Mouse (Mus musculus) ES-E14 (cell line): ENCODE results near the gene Sfta2. TPM values are rescaled to one million over a fixed set of nuclear protein-coding genes. Genes with fewer than 3 reads are reported as not detected.
A peak's percentile ranks its signal among the peaks of the same experiment; 100 is the strongest.

ENCODE experiments used
- DNase-seq: peaks from one replicate; pipeline ENCODE4 v3.0.0-alpha.2; 2013; ENCODE audit warnings: low read depth, low spot score
- H3K27ac ChIP-seq: 2 replicates; pipeline ENCODE4 v1.5.1; 2012; ENCODE audit warnings: low read depth, mild to moderate bottlenecking, low read length, moderate library complexity, mixed read lengths; ENCODE audit not compliant: poor library complexity, insufficient read depth, severe bottlenecking
- H3K36me3 ChIP-seq: 2 replicates; pipeline ENCODE4 v1.6.1; 2012; ENCODE audit warnings: mild to moderate bottlenecking, low read length, moderate library complexity, mixed read lengths; ENCODE audit not compliant: control insufficient read depth, poor library complexity, insufficient read depth, severe bottlenecking
- H3K4me1 ChIP-seq, 2 experiments: fragments of 150-350 bp in 1 of 2; sonication (generic) in 1 of 2; 2 replicates each; pipeline ENCODE4 v1.6.1; 2012; ENCODE audit warnings: low read length in 2 of 2, mild to moderate bottlenecking in 1 of 2, mixed read lengths in 1 of 2; ENCODE audit not compliant: control insufficient read depth in 2 of 2, insufficient read depth in 2 of 2, poor library complexity in 1 of 2
- H3K4me3 ChIP-seq, 2 experiments: fragments of 150-350 bp in 1 of 2; sonication (generic) in 1 of 2; 2 replicates each; pipeline ENCODE4 v1.5.1; 2012; ENCODE audit warnings: low read length in 2 of 2, low read depth in 1 of 2, mild to moderate bottlenecking in 1 of 2, mixed read lengths in 1 of 2; ENCODE audit not compliant: insufficient read depth in 1 of 2, poor library complexity in 1 of 2, severe bottlenecking in 1 of 2
- H3K9ac ChIP-seq: 2 replicates; pipeline ENCODE4 v1.6.1; 2012; ENCODE audit warnings: low read depth, mild to moderate bottlenecking, low read length, mixed read lengths; ENCODE audit not compliant: poor library complexity, insufficient read depth, severe bottlenecking
- H3K9me3 ChIP-seq: fragments of 150-350 bp; sonication (generic); 2 replicates; pipeline ENCODE4 v1.6.1; 2012; ENCODE audit warnings: low read depth, mild to moderate bottlenecking, low read length; ENCODE audit not compliant: control insufficient read depth, insufficient read depth
- CHD2 ChIP-seq: IDR thresholded peaks from 2 replicates; pipeline ENCODE4 v1.6.1; 2014; ENCODE audit warnings: mild to moderate bottlenecking, low read depth, low read length, inconsistent platforms
- HCFC1 ChIP-seq: IDR thresholded peaks from 2 replicates; pipeline ENCODE4 v1.6.1; 2012; ENCODE audit warnings: low read length, inconsistent platforms, borderline replicate concordance; ENCODE audit not compliant: insufficient read depth
- MAFK ChIP-seq: IDR thresholded peaks from 2 replicates; pipeline ENCODE4 v1.6.1; 2014; ENCODE audit warnings: mild to moderate bottlenecking, low read depth, low read length, inconsistent platforms; ENCODE audit not compliant: insufficient read depth
- ZC3H11A ChIP-seq: IDR thresholded peaks from 2 replicates; pipeline ENCODE4 v1.6.1; 2012; ENCODE audit warnings: low read depth, mild to moderate bottlenecking, inconsistent platforms, low read length, borderline replicate concordance
- ZNF384 ChIP-seq: IDR thresholded peaks from 2 replicates; pipeline ENCODE4 v1.6.1; 2012; ENCODE audit warnings: low read depth, low read length, inconsistent platforms
- in situ Hi-C, 2 experiments: fragments of 600-800 bp; cut with MboI; formaldehyde crosslinking; loops; one replicate each; pipeline ENCODE4 v1.15.1; 2025; ENCODE audit warnings: low sequenced_read_pairs in 2 of 2, inconsistent platforms in 1 of 2; ENCODE audit not compliant: unreplicated experiment in 2 of 2
- total RNA-seq: library from RNA; depleted of rRNA; stranded (reverse); fragments of 300-350 nt; gene quantifications from 2 replicates; pipeline ENCODE4 v1.2.3, GENCODE M21; 2012

Gene Sfta2
- total RNA-seq, 1 experiment: not detected

DNA sequence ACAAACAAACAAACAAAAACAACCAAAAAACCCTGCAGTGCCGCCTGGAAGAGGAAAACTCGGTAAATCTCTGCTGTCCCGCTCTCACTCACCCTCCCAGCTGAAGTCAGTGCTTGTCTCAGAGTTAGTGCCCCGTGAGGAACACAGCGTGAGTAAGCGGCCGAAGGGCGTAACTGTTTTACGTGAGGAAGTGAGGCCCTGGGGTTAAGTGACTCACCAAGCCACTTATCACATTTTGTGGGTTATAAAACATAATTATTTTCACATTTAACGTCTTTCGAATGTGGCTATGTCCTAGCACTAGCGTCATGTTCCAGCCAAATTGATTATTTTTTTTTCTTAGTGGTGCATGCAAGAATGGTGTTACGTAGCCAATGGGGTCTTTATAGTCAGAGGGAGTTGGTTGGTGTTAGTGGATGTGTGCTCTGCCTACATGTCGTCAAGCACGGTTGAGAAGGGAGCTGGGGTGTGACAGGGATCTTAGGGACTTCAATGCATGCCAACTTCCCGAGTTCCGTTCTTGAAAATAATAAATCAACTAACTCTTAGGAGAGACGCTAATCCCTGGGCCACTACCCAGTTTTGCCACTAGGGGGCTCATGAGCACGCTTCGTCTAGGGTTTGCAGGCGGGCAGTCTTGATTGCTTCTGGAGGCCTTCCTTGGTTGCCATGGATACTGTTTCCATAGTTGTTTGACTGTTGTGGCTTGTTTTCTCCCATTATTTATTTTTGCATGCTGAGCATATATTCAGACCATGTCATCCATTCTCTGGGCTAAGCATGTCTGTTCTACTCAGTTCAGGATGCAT lies 10.7 kb upstream of the Sfta2 start:
- no peak overlapping the region for H3K9ac ChIP-seq
- H3K36me3 ChIP-seq: no peaks in the 10 kb centered on the region
- in situ Hi-C loops: no loop called here
- peak overlapping the region; percentile 30; the same call in 1 of the 2 replicates for H3K27ac ChIP-seq
- TF ChIP-seq HCFC1: no peak
- TF ChIP-seq ZC3H11A: no peak
- TF ChIP-seq CHD2: no peak
- no peaks in the 10 kb centered on the region for H3K9me3 ChIP-seq
- H3K4me3 ChIP-seq: no peak overlapping the region
- peak; percentile 86 for DNase-seq
- H3K4me1 ChIP-seq: peaks cover 12 to 24% of the 10 kb centered on the region in 2 experiments; a peak in 3 of 4 replicates

DNA sequence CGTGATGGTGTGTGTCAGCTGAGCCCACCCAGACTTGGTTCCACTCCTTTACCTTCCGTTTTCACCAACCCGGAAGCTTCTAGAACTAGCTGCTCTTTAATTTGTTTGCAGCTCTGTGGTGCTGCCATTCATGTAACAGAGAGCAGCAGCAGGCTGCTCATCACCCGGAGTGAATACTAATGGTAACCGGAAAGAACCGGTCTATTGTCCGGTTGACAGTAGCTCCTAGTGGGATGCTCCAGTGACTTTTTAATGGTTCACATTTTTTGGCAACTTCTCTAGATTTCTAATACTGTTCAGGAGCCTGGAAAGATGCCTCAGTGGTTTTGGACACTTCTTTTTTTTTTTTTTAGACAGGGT lies 10.2 kb upstream of the Sfta2 start:
- Histone ChIP-seq H3K27ac (peak overlapping the region; percentile 30; the same call in 1 of the 2 replicates), H3K9me3 (no peaks in the 10 kb centered on the region), H3K4me1 (peaks cover 12 to 24% of the 10 kb centered on the region in 2 experiments; a peak in 3 of 4 replicates), H3K4me3 (no peak overlapping the region), H3K36me3 (no peaks in the 10 kb centered on the region), H3K9ac (no peak overlapping the region)
- TF ChIP-seq HCFC1: no peak
- TF ChIP-seq CHD2: no peak
- no peak for TF ChIP-seq MAFK
- no peak for TF ChIP-seq ZC3H11A
- TF ChIP-seq ZNF384: no peak
- in situ Hi-C loops: no loop called here
- no peak for DNase-seq

DNA sequence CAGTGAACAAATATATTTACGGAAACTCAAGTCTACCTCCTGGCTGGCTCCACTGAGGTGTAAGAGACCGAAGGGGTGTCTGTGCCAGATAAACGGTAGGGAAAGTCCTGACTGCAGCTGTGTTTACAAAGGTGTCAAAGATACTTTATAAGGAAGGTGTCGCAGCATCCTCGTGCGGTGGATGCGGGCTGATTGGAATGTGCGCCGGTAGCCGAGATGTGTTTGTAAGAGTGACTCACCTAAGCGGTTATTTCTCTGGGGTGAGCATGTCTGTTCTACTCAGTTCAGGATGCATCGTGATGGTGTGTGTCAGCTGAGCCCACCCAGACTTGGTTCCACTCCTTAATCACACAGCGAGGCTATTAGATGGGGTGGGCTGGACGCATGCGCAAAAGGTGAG lies 9.6 kb upstream of the Sfta2 start:
- no peak overlapping the region for H3K9ac ChIP-seq
- no peak for DNase-seq
- no peak overlapping the region for H3K27ac ChIP-seq

DNA sequence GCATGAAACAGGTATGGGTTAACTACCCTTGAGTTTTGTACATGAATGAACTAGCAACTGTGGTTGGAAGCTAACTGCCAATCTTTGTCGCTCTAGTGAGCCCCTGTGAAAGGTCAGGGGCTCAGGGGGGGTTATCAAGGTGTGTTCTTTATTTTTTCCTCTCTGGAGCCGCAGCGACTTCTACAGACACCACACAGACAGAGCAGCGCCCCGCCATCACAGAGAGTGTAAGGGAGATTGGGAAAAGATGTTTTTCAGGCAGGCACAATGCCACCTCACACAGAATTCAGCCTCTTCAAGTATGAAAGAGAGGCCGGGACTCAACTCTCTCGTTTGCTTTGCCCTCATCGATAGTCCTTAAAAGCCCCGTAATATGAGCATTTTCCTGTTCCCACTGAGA lies 9.2 kb upstream of the Sfta2 start:
- no peak for TF ChIP-seq HCFC1
- no peak for TF ChIP-seq ZNF384
- TF ChIP-seq ZC3H11A: no peak
- no peak for TF ChIP-seq CHD2
- TF ChIP-seq MAFK: no peak
- in situ Hi-C loops: no loop called here

More for the DNA sequence above, 9.6 kb upstream of the Sfta2 start:
- in situ Hi-C loops: no loop called here
- Histone ChIP-seq H3K9me3 (no peaks in the 10 kb centered on the region), H3K4me1 (peaks cover 12 to 24% of the 10 kb centered on the region in 2 experiments; a peak in 3 of 4 replicates), H3K36me3 (no peaks in the 10 kb centered on the region), H3K4me3 (no peak overlapping the region)
- TF ChIP-seq MAFK: no peak
- no peak for TF ChIP-seq CHD2
- no peak for TF ChIP-seq HCFC1
- TF ChIP-seq ZC3H11A: no peak
- no peak for TF ChIP-seq ZNF384

More for the DNA sequence above, 9.2 kb upstream of the Sfta2 start:
- no peak for DNase-seq
- no peak overlapping the region for H3K27ac ChIP-seq
- no peaks in the 10 kb centered on the region for H3K36me3 ChIP-seq
- H3K9me3 ChIP-seq: no peaks in the 10 kb centered on the region
- H3K4me3 ChIP-seq: no peak overlapping the region
- H3K4me1 ChIP-seq: peaks cover 12 to 24% of the 10 kb centered on the region in 2 experiments; a peak in 3 of 4 replicates
- H3K9ac ChIP-seq: peak overlapping the region; percentile 31; the same call in 1 of the 2 replicates
